Mouse (Mus musculus): ENCODE data around the gene Rtn4rl2.

DNA sequence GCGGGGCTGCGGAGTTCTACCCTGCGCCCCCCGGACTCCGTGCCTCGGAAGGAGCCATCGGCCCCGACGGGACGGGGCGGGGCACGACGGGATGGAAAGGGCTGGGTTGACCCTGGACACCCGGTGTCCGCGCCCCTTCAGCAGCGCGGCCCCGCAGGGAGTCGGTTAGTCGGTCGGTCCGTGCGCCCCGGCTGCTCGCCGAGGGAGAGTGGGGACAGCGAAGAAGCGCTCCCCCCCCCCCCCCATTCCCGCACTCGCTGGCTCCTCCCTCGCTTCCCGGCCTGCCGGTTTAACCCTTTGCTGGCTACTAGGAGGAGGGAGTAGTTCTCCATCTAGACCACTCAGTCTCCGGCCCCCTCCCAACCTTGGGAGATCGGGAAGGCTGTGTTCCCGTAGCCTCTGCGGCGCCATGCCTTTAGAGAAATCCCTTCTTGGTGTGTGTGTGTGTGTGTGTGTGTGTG, 341 bp upstream of the Rtn4rl2 start:
- TF ChIP-seq CTCF (IDR thresholded peaks at IDR 0.05; ENCODE audit: control insufficient read depth, insufficient read depth, insufficient replicate concordance, low read depth, low read length) (no peak), POLR2A (IDR thresholded peaks at IDR 0.05; ENCODE audit: control insufficient read depth, low read depth, low read length) (no peak)
